Mouse (Mus musculus): ENCODE measurements around the gene Idh1. TPM values are rescaled to one million over a fixed set of nuclear protein-coding genes. Genes with fewer than 3 reads are reported as not detected.
A peak's percentile ranks its signal among the peaks of the same experiment; 100 is the strongest.

Idh1 gene
- polyA plus RNA-seq, 1 experiment = 86.8 TPM

DNA sequence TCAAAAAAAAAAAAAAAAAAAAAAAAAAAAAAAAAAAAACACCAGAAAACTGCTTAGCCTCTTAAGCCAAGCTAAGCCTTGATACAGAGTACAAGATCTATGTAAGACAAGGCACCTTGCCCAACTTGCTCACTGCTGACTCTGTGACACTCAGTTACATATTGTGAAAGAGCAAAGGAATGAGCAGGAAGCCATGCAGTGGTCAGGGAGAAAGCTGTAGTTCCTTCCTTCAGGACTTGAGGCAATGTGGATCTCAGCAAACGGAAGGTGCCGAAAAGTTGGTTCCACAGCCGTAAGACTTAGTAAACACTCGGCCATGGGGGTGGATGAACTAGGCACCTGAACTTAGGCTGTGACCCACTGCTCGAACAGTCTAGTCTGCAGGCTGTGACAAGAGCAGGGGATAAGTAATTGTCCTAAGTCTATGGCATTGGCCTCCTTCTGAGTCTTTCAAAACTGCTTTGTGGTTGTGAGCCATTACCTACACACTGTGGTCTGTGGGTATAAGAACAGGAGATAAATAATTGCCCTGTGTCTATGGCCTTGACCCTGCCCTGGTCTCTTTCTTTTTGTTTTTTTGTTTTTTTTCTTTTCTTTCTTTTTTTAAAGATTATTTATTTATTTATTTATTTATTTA is 72.6 kb downstream of the Idh1 start:
- DNase-seq (ENCODE audit: low read depth) = peak; percentile 93

DNA sequence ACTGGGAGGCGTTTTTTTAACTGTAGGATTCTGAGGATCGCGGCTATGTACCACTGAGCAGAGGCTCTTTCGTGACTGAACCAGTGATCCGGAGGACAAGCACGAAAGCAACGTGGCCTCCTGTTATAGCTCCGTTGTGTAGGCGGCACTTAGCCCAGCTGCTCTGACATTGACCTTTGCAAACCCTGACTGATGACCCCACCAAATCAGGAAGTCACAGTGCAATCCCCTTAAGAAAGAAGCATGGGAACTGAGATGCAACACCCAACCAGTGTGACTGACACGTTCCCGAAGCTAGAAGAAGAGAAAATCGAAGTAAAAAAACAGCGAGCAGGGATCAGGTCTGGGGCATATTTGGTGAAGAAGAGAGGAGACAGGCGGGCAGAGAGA is 73.5 kb downstream of the Idh1 start:
- DNase-seq (ENCODE audit: low read depth) = no peak

DNA sequence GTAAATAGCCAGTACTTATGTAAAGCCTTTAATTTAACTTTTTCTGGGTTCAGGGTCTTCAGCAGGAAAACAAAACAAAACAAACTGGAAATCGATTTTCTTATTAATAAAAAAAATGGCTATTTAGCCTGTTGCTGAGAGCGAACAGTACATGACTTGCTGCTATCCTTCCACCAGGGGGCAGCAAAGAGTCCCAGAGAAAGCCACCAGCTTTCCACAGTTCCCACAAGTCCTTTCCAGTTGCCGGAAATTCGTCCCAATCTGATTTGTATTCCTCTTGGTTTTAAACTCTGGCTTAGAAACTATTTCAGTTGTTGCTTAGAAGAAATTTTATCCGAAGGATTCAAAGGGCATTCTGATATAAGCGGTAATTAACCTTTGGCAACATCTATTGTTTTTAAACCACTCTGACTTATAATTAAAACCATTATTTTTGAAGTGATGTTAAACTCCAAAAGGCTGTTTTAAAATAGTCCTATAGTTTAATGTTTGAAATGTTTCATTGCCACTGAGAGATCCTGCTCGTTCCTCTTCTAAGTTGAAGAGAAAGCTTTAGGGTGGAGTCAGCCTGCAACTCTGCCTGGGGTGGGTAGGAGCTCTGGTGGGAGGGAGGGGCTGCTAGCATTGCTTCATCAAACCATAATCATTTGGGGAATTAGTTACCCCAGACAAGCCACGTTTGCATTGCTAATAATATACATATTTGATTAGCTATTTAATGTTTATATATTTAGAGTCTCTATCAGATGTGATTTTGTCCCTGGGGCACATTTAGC is 74.1 kb downstream of the Idh1 start:
- DNase-seq (ENCODE audit: low read depth) = no peak

DNA sequence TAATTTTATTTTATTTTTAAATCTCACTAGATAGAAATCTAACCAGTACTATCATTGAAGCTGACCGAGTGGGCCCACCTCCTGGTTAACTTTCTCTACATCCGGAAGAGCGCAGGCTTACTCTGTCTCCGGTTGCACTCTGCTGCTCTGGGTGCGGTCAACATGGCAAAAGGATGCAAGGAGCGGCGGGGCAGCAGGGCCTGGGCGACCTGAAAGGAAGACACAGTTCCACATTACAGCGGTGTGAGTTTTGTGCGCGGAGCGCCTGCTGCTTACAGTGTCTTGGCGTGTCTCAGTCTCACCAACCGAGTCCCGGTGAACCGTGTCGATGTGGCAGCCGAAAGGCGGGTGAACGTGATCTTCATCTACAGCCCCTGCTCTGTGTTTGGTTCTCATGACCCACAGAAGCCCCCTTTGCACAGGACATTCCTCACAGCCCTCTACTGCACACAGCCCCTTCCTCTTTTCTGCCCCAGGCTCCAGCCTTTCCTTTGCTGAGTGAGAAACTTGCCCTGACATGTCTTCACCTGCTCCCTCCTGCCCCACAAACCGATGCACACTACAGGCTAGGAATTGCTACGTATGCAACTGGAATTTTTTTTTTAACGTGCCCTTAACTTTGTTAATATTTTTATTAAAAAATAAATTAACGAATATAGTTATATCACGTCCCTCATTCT is 76.4 kb downstream of the Idh1 start:
- no peak for DNase-seq (ENCODE audit: low read depth)

DNA sequence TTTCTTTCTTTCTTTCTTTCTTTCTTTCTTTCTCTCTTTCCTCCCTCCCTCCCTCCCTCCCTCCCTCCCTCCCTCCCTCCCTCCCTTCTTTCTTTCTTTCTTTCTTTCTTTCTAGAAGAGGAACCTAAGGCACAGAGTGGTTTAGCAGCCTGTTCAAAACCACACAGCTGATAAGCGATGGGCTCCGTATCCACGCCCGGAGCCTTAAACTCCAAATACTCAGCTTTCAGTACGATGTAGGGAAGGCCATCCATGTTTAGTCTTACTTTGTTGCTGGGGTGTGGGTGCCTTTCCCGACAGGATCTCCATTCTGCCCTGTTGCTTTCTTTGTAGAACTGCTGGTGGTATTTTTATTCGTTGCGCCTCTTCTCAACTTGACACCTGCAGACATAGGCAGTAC is 77.1 kb downstream of the Idh1 start:
- DNase-seq (ENCODE audit: low read depth) = no peak

Other genes starting within 250 kb of the Idh1 start
- gene Plekhm3, start 229.7 kb downstream of the Idh1 start, polyA plus RNA-seq (2012; rRNA removed) = 5.1 and 5.5 TPM in 2 replicates
- gene Akr1cl, start 153.7 kb downstream of the Idh1 start, polyA plus RNA-seq (2012; rRNA removed) = 1.1 and 1.2 TPM in 2 replicates
- gene Cryge, start 135.4 kb downstream of the Idh1 start, polyA plus RNA-seq (2012; rRNA removed) = 0.45 TPM in 1 of 2 replicates, not detected in the other
- gene Crygd, start 123.0 kb downstream of the Idh1 start, polyA plus RNA-seq (2012; rRNA removed) = 0.38 TPM in 1 of 2 replicates, not detected in the other
- 38.9 and 62.2 TPM in 2 replicates for gene Crygc, start 112.8 kb downstream of the Idh1 start, polyA plus RNA-seq (2012; rRNA removed)
- gene Crygb, start 104.2 kb downstream of the Idh1 start, polyA plus RNA-seq (2012; rRNA removed) = not detected in 2 replicates
- not detected in 2 replicates for gene Cryga, start 83.1 kb downstream of the Idh1 start, polyA plus RNA-seq (2012; rRNA removed)
- not detected in 2 replicates for gene Gm28845, start 66.9 kb downstream of the Idh1 start, polyA plus RNA-seq (2012; rRNA removed)
- gene D630023F18Rik, start 63.3 kb downstream of the Idh1 start, polyA plus RNA-seq (2012; rRNA removed) = 0.23 TPM in 1 of 2 replicates, not detected in the other
- 8.8 and 9.1 TPM in 2 replicates for gene Pikfyve, start 183 bp upstream of the Idh1 start, polyA plus RNA-seq (2012; rRNA removed)
- 0.05 TPM in 2 replicates for gene Pth2r, start 95.6 kb upstream of the Idh1 start, polyA plus RNA-seq (2012; rRNA removed)

All from gonadal fat pad, adult 2 months (tissue).